In genomic region chr16:10475919-10476318, GRCm38 (mm10) we compare ENCODE assay signal across 24 mouse cellular contexts. TPM values are rescaled to one million over a fixed set of nuclear protein-coding genes. Genes with fewer than 3 reads are reported as not detected.
DNase-seq lines count a peak whose midpoint lies in the region; ATAC-seq lines count a peak whose summit lies in the region.
"Had no signal": no experiment of that assay in that cellular context is flagged by ENCODE, and none has a peak within 500 bp of the region (broad histone marks: within the 10 kb centered on the region; RNA-seq: fewer than 3 reads in every experiment).

No protein-coding gene starts in this region.

- ATAC-seq in lung, embryonic 15.5 days (ENCODE audit: borderline replicate concordance, extremely low read depth, low FRiP score, low TSS enrichment), result no peak
- 0 out of 2 replicates have a peak, but pooled peaks have one; percentile 16 for ATAC-seq in neutrophil, adult 5-6 weeks (ENCODE audit: extremely low read depth, insufficient number of reproducible peaks, low FRiP score, poor library complexity, severe bottlenecking)
- ATAC-seq: forebrain, embryonic 13.5 days; hindbrain, postnatal 0 days; intestine, embryonic 16.5 days; midbrain, embryonic 16.5 days had no signal

- no peaks in the 10 kb centered on the region for H3K36me3 ChIP-seq in lung, embryonic 15.5 days
- H3K36me3 ChIP-seq: embryonic facial prominence, embryonic 12.5 days; liver, embryonic 13.5 days; neural tube, embryonic 13.5 days had no signal

- no peak overlapping the region for H3K9ac ChIP-seq in lung, embryonic 15.5 days
- H3K9ac ChIP-seq: embryonic facial prominence, embryonic 12.5 days; forebrain, embryonic 13.5 days; liver, embryonic 13.5 days; neural tube, embryonic 13.5 days had no signal

- no peak overlapping the region for H3K4me2 ChIP-seq in lung, embryonic 15.5 days
- H3K4me2 ChIP-seq: embryonic facial prominence, embryonic 12.5 days; forebrain, embryonic 13.5 days; heart, embryonic 11.5 days; liver, embryonic 13.5 days; neural tube, embryonic 13.5 days had no signal

- H3K27me3 ChIP-seq in lung, embryonic 15.5 days, result no peaks in the 10 kb centered on the region
- H3K27me3 ChIP-seq: embryonic facial prominence, embryonic 12.5 days; forebrain, embryonic 13.5 days; liver, embryonic 13.5 days; neural tube, embryonic 13.5 days had no signal

- no peak for DNase-seq in lung, adult 18-20 months
- DNase-seq in A20 (ENCODE audit: low read depth, low spot score) (peak; percentile 77), adipocyte (ENCODE audit: low spot score) (no peak)
- DNase-seq in embryo, embryonic 11 days, result no peak
- DNase-seq: adrenal gland, postnatal 25 days; cerebellum, adult 11-12 months; cerebellum, postnatal 10 days; heart, postnatal 10 days; kidney, postnatal 25 days; layer of hippocampus, postnatal 36 days; liver, embryonic 13.5 days had no signal

- H3K4me3 ChIP-seq in lung, embryonic 15.5 days, result no peak overlapping the region
- H3K4me3 ChIP-seq in brown adipose tissue, adult 24 weeks (ENCODE audit: insufficient read depth, low read depth, low read length), result no peak overlapping the region
- H3K4me3 ChIP-seq: embryonic facial prominence, embryonic 12.5 days; forebrain, embryonic 13.5 days; layer of hippocampus, adult 2 months; liver, embryonic 13.5 days; myocyte; neural tube, embryonic 13.5 days had no signal

- peak overlapping the region; percentile 51 for H3K27ac ChIP-seq in lung, embryonic 15.5 days
- peak overlapping the region; percentile 48 for H3K27ac ChIP-seq in brown adipose tissue, adult 24 weeks (replicated peaks; ENCODE audit: low read depth, low read length)
- H3K27ac ChIP-seq: embryonic facial prominence, embryonic 12.5 days; forebrain, embryonic 13.5 days; hindbrain, postnatal 0 days; layer of hippocampus, adult 2 months; liver, embryonic 13.5 days; neural tube, embryonic 13.5 days had no signal

- H3K4me1 ChIP-seq in lung, embryonic 15.5 days, result peaks cover 20% of the 10 kb centered on the region; the same call in 1 of the 2 replicates
- H3K4me1 ChIP-seq in brown adipose tissue, adult 24 weeks (ENCODE audit: control insufficient read depth, insufficient read depth, insufficient read length, low read length), result no peaks in the 10 kb centered on the region
- H3K4me1 ChIP-seq: embryonic facial prominence, embryonic 12.5 days; forebrain, embryonic 13.5 days; neural tube, embryonic 13.5 days had no signal

- WGBS in lung, embryonic 15.5 days, result 47% methylated on average over 2 of the region's 2 CpGs

- no peaks in the 10 kb centered on the region for H3K9me3 ChIP-seq in lung, embryonic 15.5 days
- H3K9me3 ChIP-seq: embryonic facial prominence, embryonic 12.5 days; forebrain, embryonic 13.5 days; liver, embryonic 13.5 days; neural tube, embryonic 13.5 days had no signal

RNA-seq across cellular contexts. Expression of gene Ciita, which starts 3.9 kb away (rescaled TPM):
- polyA plus RNA-seq in lung, embryonic 15.5 days (2015; fragmentation: Nextera tagmentation; extraction: Ambion mirVana), result 0.70 and 1.00 TPM in 2 replicates
- polyA plus RNA-seq in brown adipose tissue, adult 24 weeks (2012; ENCODE audit: insufficient read depth, insufficient read length, missing spikeins), result 0.67 and 1.3 TPM in 2 replicates
- total RNA-seq in neutrophil, adult 5-6 weeks (2017), result 137 and 148 TPM in 2 replicates
- total RNA-seq: hindbrain, postnatal 0 days; left cerebral cortex, postnatal 10 days had no signal

RNA-seq across cellular contexts. Expression of gene Tvp23a, which starts 28.8 kb away (rescaled TPM):
- polyA plus RNA-seq in lung, embryonic 15.5 days (2015; fragmentation: Nextera tagmentation; extraction: Ambion mirVana), result 10.5 and 11.0 TPM in 2 replicates
- polyA plus RNA-seq in brown adipose tissue, adult 24 weeks (2012; ENCODE audit: insufficient read depth, insufficient read length, missing spikeins), result 0.87 TPM in 1 of 2 replicates, not detected in the other
- 0.23 TPM in 1 of 2 replicates, not detected in the other for total RNA-seq in neutrophil, adult 5-6 weeks (2017)
